Mouse (Mus musculus): Measurements from ENCODE around the gene Pias3.
A peak's percentile ranks its signal among the peaks of the same experiment; 100 is the strongest.
"Not testable (repeated sequence)": the region's sequence is repeated elsewhere in the genome, so short reads cannot be mapped to it uniquely, and the experiment has no call there.

Pias3 gene

GRCm38 (mm10) chr3:96686057-96686456 lies 10.1 kb upstream of the Pias3 start:
- not testable (repeated sequence) for DNase-seq

- DNase-seq, result no peak
These were observed 7.3 kb upstream of the Pias3 start for GRCm38 (mm10) chr3:96688854-96689253.

- DNase-seq, result no peak
These were observed 5.9 kb upstream of the Pias3 start for GRCm38 (mm10) chr3:96690298-96690697.

- DNase-seq, result peak; percentile 91
These were observed 3.7 kb upstream of the Pias3 start for GRCm38 (mm10) chr3:96692506-96692905.

- DNase-seq, result no peak
These were observed 2.6 kb upstream of the Pias3 start for GRCm38 (mm10) chr3:96693579-96693978.

GRCm38 (mm10) chr3:96696766-96697732 lies 865 bp downstream of the Pias3 start:
- DNase-seq, result peak; percentile 100

GRCm38 (mm10) chr3:96698993-96699690 lies 3.0 kb downstream of the Pias3 start:
- DNase-seq, result no peak

GRCm38 (mm10) chr3:96700376-96700775 lies 4.2 kb downstream of the Pias3 start:
- no peak for DNase-seq

GRCm38 (mm10) chr3:96701003-96701402 lies 4.8 kb downstream of the Pias3 start:
- no peak for DNase-seq

- peak; percentile 91 for DNase-seq
These were observed 8.6 kb downstream of the Pias3 start for GRCm38 (mm10) chr3:96704778-96705177.

GRCm38 (mm10) chr3:96706217-96706616 lies 10.0 kb downstream of the Pias3 start:
- peak; percentile 87 for DNase-seq

- peak; percentile 91 for DNase-seq
These were observed 10.8 kb downstream of the Pias3 start for GRCm38 (mm10) chr3:96706984-96707383.

GRCm38 (mm10) chr3:96707903-96708683 lies 11.9 kb downstream of the Pias3 start, which contains the start of gene Nudt17:
Nudt17 (minus strand) TSS chr3:96708562.
- peak; percentile 96 for DNase-seq

GRCm38 (mm10) chr3:96708684-96709064 lies 12.5 kb downstream of the Pias3 start:
- peak; percentile 78 for DNase-seq

- DNase-seq, result no peak
These were observed 18.1 kb downstream of the Pias3 start for GRCm38 (mm10) chr3:96714286-96714685.

- DNase-seq, result no peak
These were observed 19.7 kb downstream of the Pias3 start for GRCm38 (mm10) chr3:96715854-96716253.

- DNase-seq, result no peak
These were observed 23.0 kb downstream of the Pias3 start for GRCm38 (mm10) chr3:96719173-96719572.

GRCm38 (mm10) chr3:96727343-96727827 lies 31.2 kb downstream of the Pias3 start, which contains the start of the genes Polr3c and Rnf115:
Polr3c (minus strand) TSS chr3:96727628.
Rnf115 (plus strand) TSS chr3:96727664.
- DNase-seq, result peak; percentile 100

- no peak for DNase-seq
These were observed 31.8 kb downstream of the Pias3 start for GRCm38 (mm10) chr3:96727828-96728633.

- DNase-seq, result no peak
These were observed 32.6 kb downstream of the Pias3 start for GRCm38 (mm10) chr3:96728634-96729402.

- DNase-seq, result no peak
These were observed 33.2 kb downstream of the Pias3 start for GRCm38 (mm10) chr3:96729403-96729784.

Data from heart, adult 11 months (tissue).